Mouse (Mus musculus) heart, embryonic 11.5 days (tissue): ENCODE results near the gene Slc13a2. TPM values are rescaled to one million over a fixed set of nuclear protein-coding genes. Genes with fewer than 3 reads are reported as not detected.

Experiments used
- ATAC-seq: fragments of 200-750 bp; cut with Nextera tagmentation; replicated peaks from 2 replicates; pipeline ENCODE4 v1.8.0; 2017; ENCODE audit warnings: moderate library complexity; ENCODE audit not compliant: insufficient number of reproducible peaks, low FRiP score, low TSS enrichment
- H3K27ac ChIP-seq: fragments of 300-500 bp; sonication (generic); 2 replicates; pipeline ENCODE4 v1.5.1; 2014; ENCODE audit warnings: mild to moderate bottlenecking, low read depth, low read length
- H3K27me3 ChIP-seq: fragments of 300-500 bp; sonication (generic); 2 replicates; pipeline ENCODE4 v1.6.1; 2014; ENCODE audit warnings: mild to moderate bottlenecking, low read length, mixed read lengths; ENCODE audit not compliant: control insufficient read depth, insufficient read depth
- H3K36me3 ChIP-seq: fragments of 300-500 bp; sonication (generic); 2 replicates; pipeline ENCODE4 v1.6.1; 2014; ENCODE audit warnings: mild to moderate bottlenecking, low read length, moderate library complexity, mixed read lengths; ENCODE audit not compliant: control insufficient read depth, insufficient read depth
- H3K4me1 ChIP-seq: fragments of 300-500 bp; sonication (generic); 2 replicates; pipeline ENCODE4 v1.6.1; 2014; ENCODE audit warnings: low read length; ENCODE audit not compliant: control insufficient read depth, insufficient read depth
- H3K4me2 ChIP-seq: fragments of 300-500 bp; sonication (generic); 2 replicates; pipeline ENCODE4 v1.6.1; 2014; ENCODE audit warnings: mild to moderate bottlenecking, moderate library complexity
- H3K4me3 ChIP-seq: fragments of 300-500 bp; sonication (generic); 2 replicates; pipeline ENCODE4 v1.5.1; 2014; ENCODE audit warnings: low read depth, low read length
- H3K9ac ChIP-seq: fragments of 300-500 bp; sonication (generic); 2 replicates; pipeline ENCODE4 v1.6.1; 2014; ENCODE audit warnings: mild to moderate bottlenecking, low read depth, low read length, moderate library complexity
- H3K9me3 ChIP-seq: fragments of 300-500 bp; sonication (generic); replicated peaks from 2 replicates; pipeline ENCODE4 v1.6.1; 2016; ENCODE audit warnings: low read length; ENCODE audit not compliant: control insufficient read depth
- WGBS: fragments of 180-500 bp; shearing (Covaris S2); extraction: QIAGEN DNeasy Blood & Tissue Kit; methylation state at CpG from one replicate; pipeline ENCODE4 v1.1.7; 2014; ENCODE audit not compliant: insufficient replicate concordance; 5-methylcytosine and 5-hydroxymethylcytosine counted together
- polyA plus RNA-seq: library from polyadenylated mRNA; unstranded; fragments of >200 nt; fragmentation: Nextera tagmentation; extraction: Ambion mirVana; gene quantifications from 2 replicates; pipeline ENCODE4 v1.2.1, GENCODE M21; 2014

Gene Slc13a2
- polyA plus RNA-seq, 1 experiment from 2014 or later, result not detected

DNA sequence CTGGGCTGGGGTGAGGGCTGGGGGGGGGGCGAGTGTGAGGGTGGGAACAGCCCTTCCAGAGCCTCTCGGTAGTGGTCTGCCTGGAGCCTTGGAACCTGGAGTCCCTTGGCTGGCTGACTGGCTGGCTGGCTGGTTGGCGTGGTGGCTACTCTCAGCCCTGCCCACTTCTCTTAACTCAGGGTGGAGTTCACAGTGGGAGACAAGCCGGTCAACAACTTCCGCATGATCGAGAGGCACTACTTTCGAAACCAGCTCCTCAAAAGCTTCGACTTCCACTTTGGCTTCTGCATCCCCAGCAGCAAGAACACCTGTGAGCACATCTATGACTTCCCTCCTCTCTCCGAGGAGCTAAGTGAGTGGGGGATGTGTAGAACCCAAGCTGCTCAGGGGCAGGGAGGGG lies 74.1 kb downstream of the Slc13a2 start:
- H3K4me2 ChIP-seq, result no peak overlapping the region
- H3K9ac ChIP-seq, result no peak overlapping the region
- no peaks in the 10 kb centered on the region for H3K9me3 ChIP-seq
- WGBS, result 81% methylated on average over 9 of the region's 9 CpGs
- no peaks in the 10 kb centered on the region for H3K27me3 ChIP-seq
- no peak overlapping the region for H3K4me3 ChIP-seq
- no peak for ATAC-seq
- H3K4me1 ChIP-seq, result peaks cover 34% of the 10 kb centered on the region
- H3K27ac ChIP-seq, result no peak overlapping the region
- H3K36me3 ChIP-seq, result peaks cover 4% of the 10 kb centered on the region; the same call in 1 of the 2 replicates

Other genes starting within 250 kb of the Slc13a2 start
- 9.9 and 10.6 TPM in 2 replicates for gene Nek8, start 245.5 kb downstream of the Slc13a2 start, polyA plus RNA-seq
- 16.1 and 16.3 TPM in 2 replicates for gene Tlcd1, start 245.5 kb downstream of the Slc13a2 start, polyA plus RNA-seq
- 1,064 and 1,178 TPM in 2 replicates for gene Rpl23a, start 238.6 kb downstream of the Slc13a2 start, polyA plus RNA-seq
- 62.2 and 62.5 TPM in 2 replicates for gene Rab34, start 233.8 kb downstream of the Slc13a2 start, polyA plus RNA-seq
- 4.2 TPM in 2 replicates for gene Proca1, start 228.8 kb downstream of the Slc13a2 start, polyA plus RNA-seq
- 50.2 and 55.1 TPM in 2 replicates for gene Sdf2, start 176.5 kb downstream of the Slc13a2 start, polyA plus RNA-seq
- 15.2 and 22.2 TPM in 2 replicates for gene Supt6, start 176.2 kb downstream of the Slc13a2 start, polyA plus RNA-seq
- gene 2610507B11Rik, start 160.5 kb downstream of the Slc13a2 start, polyA plus RNA-seq, result 69.4 and 86.5 TPM in 2 replicates
- 0.17 TPM in 1 of 2 replicates, not detected in the other for gene BC030499, start 131.4 kb downstream of the Slc13a2 start, polyA plus RNA-seq
- gene Spag5, start 120.7 kb downstream of the Slc13a2 start, polyA plus RNA-seq, result 31.7 and 32.8 TPM in 2 replicates
- 11.2 and 12.4 TPM in 2 replicates for gene Aldoc, start 99.2 kb downstream of the Slc13a2 start, polyA plus RNA-seq
- 58.7 and 61.8 TPM in 2 replicates for gene Pigs, start 93.8 kb downstream of the Slc13a2 start, polyA plus RNA-seq
- 44.9 and 48.1 TPM in 2 replicates for gene Unc119, start 78.7 kb downstream of the Slc13a2 start, polyA plus RNA-seq
- gene Foxn1, start 35.7 kb downstream of the Slc13a2 start, polyA plus RNA-seq, result 0.07 and 0.29 TPM in 2 replicates
- 7.8 and 8.0 TPM in 2 replicates for gene Slc46a1, start 43.5 kb upstream of the Slc13a2 start, polyA plus RNA-seq
- gene Sarm1, start 75.5 kb upstream of the Slc13a2 start, polyA plus RNA-seq, result 0.39 and 0.46 TPM in 2 replicates
- gene Vtn, start 76.9 kb upstream of the Slc13a2 start, polyA plus RNA-seq, result 0.54 and 4.6 TPM in 2 replicates
- gene Sebox, start 81.2 kb upstream of the Slc13a2 start, polyA plus RNA-seq, result not detected in 2 replicates
- 57.0 and 63.9 TPM in 2 replicates for gene Tmem199, start 90.0 kb upstream of the Slc13a2 start, polyA plus RNA-seq
- gene Poldip2, start 90.0 kb upstream of the Slc13a2 start, polyA plus RNA-seq, result 130 and 154 TPM in 2 replicates
- 81.1 and 92.5 TPM in 2 replicates for gene Tnfaip1, start 114.1 kb upstream of the Slc13a2 start, polyA plus RNA-seq
- gene Ift20, start 114.1 kb upstream of the Slc13a2 start, polyA plus RNA-seq, result 107 and 114 TPM in 2 replicates
- 82.4 and 88.3 TPM in 2 replicates for gene Tmem97, start 128.6 kb upstream of the Slc13a2 start, polyA plus RNA-seq